Mouse (Mus musculus) cortical plate, adult 2 months (tissue): Measurements from ENCODE around the gene 1700016D06Rik.

ENCODE experiments used
- CTCF ChIP-seq: fragments of 200-500 bp; IDR thresholded peaks from 2 replicates; pipeline ENCODE4 v1.5.1; 2011; ENCODE audit warnings: mild to moderate bottlenecking, control low read depth, low read length; ENCODE audit not compliant: insufficient read depth; ENCODE audit errors: extremely low read depth
- POLR2A ChIP-seq: fragments of 200-500 bp; IDR thresholded peaks from 2 replicates; pipeline ENCODE4 v1.6.1; 2011; ENCODE audit warnings: mild to moderate bottlenecking, low read length, control low read depth; ENCODE audit not compliant: insufficient read depth; ENCODE audit errors: extremely low read depth

DNA sequence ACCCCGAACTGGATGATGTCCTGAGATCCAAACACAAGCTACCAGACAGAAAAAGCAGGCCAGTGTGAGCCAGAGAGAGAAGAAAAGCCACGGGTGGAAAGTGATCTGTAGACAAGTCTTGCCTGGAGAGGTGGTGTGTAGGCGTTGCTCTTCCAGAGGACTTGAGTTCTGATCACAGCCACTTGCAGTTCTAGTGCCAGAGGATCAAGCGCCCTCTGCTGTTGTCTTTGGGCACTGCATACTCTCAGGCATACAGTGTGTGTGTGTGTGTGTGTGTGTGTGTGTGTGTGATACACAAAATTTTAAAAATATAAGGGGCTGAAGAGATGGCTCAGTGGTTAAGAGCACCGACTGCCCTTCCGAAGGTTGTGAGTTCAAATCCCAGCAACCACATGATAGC is 11.4 kb upstream of the 1700016D06Rik start:
- TF ChIP-seq POLR2A (no peak), CTCF (peak; percentile 34; the same call in 1 of the 2 replicates)
